Mouse (Mus musculus): Measurements from ENCODE around the gene Rsu1.
A peak's percentile ranks its signal among the peaks of the same experiment; 100 is the strongest.

Rsu1 gene

DNA sequence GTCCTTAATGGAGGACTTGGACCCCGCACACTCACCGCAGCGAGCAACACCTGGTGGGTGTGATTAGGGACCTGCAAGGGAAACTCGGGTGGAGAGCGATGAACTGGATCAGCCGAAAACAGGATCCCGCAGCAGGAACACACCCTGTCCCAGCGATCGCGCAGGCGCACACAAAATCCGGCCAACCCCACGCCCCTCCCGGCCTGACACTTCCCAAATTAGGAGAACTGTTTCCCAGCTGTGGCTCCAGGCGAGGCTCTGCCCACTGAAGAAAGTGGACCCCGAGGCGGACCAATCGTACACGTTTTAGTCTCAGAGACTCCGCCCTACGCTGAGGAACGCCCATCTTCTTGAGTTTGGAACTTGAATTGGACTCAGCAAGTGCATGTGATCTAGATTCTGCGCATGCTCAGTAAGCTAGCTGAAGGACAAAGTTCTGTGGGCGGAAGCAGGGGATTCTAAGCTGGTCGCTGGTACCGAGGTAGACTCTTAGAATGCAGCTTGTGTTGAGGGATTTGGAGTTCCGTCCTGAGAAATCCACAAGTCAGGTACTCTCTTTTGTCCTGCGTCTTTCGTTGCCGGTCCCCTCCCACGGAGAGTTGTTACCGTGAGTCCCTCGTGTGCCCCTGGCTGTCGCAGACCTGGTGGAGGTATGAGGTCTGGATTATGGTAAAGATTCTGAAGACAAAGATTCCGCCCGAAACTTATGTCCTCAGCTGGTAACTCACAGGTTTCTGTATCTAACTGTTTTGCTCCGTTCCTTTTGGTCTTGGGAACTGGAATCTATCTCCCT is at the start of gene Rsu1:
Gene Rsu1 (minus strand): TSS at position 251 of the 793 bp plus-strand sequence.
- peak; percentile 98 for DNase-seq

DNA sequence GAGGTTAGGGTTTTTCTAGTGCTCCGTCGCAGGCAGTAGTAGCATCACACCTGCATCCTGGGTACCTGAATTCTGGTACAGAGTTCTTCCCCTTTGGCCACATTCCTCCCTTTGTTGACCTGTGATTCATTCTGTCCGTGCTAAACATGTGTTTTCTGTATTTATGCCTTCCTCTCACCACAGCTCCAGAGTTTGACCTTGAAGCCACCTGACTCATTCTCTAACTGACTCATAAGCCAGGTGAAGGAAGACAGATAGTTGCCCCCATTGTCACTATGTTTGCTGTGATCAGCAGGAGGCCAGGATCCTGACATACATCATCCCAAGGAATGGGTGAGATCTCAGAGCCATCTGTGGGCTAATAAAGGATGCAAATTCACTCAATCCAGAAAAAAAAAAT is 32.2 kb upstream of the Rsu1 start:
- no peak for DNase-seq

DNA sequence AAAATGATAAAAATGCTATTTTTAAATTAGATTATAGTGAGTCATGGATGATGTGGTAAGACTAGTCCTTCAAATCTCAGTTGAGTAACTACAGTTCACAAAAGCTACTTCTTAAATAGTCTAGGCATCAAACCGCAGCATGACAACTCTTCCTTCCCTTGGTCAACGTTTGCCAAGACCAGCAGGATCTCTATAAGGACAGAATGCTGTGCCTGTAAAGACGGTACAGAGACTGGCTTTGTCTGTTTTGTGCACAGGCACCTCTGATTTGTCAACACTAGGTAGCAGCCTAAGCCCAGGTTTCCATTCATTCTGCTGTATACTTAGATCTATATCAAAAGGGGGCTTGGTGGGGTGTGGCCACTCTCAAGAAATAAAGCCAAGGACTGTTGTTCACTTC is 27.8 kb upstream of the Rsu1 start:
- DNase-seq = no peak

DNA sequence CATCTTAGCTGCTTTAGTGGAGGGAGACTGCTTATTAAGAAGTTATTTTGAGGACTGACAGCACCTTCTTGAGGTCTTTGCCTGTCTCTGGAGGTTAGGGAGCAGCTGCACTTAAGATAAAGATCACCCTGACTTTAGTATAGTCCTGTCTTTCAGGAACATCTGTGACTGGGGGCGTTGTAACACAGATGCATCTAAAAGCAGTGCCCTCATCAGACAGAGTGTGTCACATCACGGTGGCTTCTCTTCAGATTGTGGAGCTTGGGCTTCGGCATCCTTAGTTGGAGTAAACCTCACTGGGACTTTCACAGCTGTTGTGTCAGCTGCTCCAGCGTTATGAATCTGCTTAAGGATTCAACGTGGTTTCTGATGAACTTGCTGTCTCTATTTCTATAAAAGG is 26.5 kb upstream of the Rsu1 start:
- no peak for DNase-seq

DNA sequence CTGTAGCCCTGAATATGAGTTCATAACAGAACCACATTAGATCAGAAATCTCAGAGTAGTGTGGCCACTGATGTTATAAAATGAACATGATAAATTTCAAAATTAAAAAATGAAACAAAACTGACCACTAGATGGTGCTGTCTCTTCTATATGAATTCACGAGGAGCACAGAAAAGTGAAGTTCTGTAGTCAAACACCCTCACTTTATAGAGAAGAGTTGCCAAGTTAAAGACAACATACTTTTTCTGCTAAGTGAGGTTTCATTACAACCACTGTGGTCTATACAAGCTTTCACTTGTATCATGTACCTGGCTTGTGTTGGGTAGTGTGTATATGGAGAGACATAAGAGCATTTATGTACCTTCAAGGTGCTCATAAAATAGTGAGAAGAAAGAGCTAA is 19.4 kb upstream of the Rsu1 start:
- DNase-seq = peak; percentile 62

DNA sequence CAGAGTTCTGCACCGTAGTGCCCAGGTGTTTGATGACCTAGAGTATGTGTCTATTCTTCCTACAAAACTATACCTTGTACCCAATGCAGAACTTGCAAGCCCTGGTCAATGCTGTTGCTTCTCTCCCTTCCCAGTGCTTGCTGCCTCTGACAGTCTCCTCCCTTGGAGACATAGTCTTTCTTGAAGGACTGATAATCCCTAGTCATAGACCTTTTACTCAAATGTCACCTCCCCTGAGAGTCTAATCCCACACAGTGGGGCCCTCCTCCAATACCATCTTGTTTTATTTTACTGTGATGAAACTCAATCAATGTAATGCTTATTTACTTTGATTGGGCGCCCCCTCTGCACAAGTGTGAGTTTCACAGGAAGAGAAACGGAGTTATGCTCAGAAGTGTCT is 18.9 kb upstream of the Rsu1 start:
- DNase-seq = no peak

DNA sequence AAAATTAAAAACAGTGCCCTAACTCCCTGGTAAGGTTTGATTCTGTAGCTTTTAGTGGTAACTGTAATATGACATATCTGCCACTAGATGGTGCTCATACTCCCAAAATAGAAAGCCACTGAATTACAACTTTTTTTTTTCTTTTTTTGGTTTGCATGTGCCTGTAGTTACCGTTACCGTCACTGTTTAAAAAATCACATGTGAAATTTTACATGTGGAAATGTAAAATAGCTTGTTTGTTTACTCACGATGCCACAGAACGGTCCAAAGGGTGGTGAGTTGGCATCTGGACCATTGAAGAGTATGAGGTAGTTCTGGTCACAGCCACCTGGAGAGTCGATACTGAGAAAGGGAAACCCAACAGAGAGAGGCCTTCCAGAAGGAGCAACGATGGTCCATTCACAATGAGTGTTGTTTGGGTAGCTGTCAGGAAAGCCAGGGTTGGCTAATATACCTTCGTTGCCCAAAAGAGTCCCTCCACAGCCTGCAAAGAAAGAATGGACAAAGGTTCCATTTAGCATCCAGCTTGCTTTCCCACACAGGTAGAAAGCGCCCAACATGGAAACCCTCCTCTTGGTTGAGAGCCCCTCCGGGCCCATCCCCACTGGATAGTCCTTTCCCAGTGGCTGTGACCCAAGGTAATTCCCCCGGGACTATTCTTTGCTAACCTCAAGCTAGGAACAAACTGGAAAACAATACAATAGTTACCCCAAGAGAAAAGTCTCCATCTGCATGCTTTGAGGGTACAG is 7.1 kb upstream of the Rsu1 start:
- DNase-seq = no peak

DNA sequence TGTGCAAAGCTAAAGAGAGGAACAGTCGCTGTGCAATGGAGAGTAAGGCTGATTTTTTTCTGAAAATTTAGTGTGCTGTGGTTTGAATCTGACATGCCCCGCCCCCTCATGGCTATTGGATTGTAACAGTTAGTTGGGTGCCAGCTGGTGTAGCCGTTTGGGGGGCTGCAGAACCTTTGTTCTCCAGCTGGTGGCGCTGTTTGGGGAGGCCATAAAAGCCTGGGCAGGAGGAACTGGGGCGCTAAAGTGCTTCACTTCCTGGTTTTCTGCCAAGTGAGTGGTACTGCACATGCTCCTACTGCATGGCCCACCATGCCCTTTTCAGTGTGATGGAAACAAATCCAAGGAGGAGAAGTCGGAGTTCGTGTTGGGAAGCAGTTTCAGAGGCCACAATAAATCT is 4.7 kb upstream of the Rsu1 start:
- DNase-seq = no peak

DNA sequence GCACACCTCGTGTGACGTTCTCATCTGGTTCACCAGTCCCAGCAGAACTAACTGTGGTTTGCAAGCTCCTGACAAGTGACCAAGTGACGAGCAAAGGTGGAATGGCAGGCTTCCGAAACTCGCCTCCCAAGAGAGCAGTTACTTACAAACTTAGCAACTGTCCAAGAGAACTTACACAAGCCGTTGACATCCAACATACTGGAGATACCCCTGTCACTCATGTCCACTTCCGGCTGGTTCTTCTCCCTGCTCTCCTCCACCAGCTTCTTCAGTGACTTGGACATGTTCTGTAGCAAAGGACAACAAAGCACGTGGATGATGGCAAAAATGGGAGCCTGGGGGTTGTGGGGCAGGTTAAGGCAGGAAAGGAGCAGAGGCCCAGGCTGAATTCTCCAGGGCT is 479 bp downstream of the Rsu1 start:
- no peak for DNase-seq

DNA sequence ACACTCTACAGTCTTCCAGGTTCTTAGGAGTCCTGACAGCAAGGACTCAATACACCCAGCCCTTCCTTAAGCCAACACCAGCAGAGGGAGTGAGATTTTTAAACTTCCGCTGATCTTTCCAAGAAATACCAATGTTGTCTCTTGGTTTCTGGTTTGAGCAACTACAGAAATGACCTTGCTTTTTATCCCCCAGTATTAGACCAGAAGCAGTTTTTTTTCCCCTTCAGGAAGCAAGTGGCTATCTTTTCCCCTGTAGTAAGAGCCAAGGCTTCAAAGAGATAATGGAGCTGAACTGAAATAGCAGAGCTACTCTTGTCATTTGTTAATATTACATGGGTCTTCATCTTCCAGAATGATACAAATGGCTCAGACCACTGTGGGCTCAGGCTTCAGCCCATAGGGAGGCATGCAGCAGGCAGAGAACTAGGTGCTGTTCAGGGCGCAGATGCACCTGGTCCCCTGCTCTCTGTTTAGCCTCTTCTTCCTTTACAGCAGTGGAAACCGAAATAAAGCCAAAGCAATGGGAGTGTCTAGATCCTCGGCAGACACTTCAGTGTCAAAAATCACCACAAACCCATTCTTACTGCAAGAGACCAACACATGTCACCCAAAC is 2.4 kb downstream of the Rsu1 start:
- DNase-seq = no peak

DNA sequence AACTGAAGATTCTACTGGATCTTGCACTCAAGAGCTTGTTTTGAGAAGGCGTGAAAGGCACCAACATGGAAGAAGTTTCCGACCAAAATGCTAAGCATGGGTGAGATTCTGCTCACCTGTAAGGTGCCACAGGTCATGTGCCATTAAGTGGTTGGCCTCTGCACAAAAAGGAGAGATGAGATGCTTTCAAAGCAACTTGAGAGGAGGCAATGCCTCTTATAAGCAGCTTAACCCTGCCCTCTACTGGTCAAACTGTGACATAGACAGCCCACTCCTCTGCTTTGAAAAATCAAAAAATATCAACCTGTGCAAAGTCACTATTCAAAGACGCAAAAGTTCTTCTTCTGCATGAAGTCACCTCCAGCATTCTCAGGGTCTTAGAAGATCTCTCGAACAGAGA is 6.3 kb downstream of the Rsu1 start:
- peak; percentile 15 for DNase-seq

DNA sequence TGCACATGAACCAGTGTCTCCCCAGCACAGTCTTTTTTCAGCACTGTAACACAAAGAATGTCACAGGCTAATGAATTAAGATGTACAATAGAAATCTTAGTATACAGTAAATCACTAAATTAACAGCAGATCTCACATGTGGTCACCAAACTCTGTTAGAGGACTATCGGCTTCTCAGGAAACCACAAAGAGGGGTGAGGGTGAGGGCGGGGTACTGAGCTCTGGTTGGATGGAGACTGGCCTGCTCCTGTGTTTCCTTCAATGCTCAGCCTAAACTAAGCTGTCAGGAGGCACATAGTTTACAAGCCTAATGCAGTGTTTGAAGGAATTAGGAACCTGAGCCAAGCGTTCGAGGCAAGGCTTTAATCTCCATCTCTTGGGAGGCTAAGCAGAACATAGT is 8.1 kb downstream of the Rsu1 start:
- no peak for DNase-seq

DNA sequence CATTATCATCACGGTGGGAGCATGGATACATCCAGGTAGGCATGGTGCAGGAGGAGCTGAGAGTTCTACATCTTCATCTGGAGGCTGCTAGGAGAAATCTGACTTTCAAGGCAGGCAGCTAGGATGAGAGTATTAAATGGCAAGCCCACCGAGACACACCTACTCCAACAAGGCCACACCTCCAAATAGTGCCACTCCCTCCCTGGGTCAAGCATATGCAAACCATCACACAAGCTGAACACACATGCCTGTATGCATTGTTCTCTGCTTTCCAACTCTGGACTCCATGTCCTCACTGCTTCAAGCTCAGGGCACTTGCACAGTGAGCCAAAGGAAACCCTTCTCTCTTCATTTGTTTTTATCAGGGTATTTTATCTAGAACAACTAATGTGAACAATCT is 12.6 kb downstream of the Rsu1 start:
- DNase-seq = no peak

DNA sequence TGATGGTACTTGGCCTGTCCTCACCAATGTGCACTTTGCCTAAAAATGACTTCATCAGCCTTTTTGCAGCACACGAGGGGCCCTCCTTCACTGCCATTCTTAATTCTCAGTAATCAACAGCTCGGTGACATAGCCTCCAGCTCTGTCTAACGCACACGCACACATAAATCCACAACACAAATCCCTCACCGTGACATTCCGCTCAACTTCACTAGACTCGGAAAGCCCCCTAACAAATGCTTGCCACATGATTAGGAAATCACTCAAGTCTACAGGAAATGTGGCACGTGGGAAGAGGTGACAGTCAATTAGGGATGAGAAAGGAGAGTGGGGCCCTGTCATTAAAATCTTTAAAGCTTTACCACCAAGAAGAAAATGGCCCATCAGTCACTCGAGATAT is 30.5 kb downstream of the Rsu1 start:
- no peak for DNase-seq

DNA sequence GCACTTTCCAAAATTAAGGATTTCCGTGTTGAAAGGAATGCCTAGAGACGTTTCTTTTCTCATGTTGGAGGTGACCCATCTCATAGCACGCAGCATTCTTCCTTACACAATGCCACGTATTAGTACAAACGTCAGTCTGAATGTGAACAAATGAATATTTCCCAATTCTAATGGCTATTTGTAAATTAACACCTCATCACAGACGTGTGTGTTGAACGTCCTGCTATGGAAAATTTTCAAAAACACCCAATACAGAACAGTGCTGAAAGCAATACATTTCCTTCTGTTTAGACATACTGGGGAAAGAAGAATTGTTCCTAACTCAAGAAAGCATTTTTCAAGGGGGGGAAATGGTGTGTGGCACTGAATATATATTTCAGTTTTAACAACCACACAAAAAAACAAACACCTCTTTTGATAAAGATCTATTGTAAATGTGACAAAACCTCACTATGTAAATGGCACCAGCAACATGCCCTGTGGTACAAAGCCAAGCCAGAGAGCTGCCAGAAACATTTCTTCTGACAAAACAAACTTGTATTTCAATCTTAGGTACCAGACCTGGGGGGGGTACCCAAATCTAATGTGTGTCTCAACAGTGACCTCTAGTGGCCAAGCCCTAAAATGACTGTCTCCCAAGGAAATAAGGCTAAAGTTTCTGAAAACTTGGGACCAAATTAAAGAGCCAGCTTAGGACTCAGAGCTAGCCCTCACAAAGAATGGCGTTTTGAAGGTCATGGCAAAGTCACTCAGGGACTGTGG is 33.9 kb downstream of the Rsu1 start:
- DNase-seq = peak; percentile 54

DNA sequence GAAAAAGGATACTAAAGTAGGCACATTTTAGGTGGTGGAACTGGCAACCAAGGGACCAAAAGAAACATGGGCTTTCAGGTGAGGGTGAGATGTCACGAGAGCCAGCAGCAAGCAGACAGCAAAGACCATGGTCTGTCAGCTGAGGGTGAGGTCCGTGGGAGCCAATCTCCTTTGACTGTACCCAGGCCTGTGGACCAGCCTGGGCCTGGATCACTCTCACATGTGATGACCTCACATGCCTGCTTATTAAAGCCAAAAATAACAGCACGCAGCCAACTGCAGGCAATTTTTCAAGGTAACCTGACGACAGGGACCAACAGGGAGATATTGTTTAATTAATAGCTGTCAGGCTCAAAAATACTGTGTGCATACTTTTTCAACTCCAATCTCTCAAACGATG is 35.5 kb downstream of the Rsu1 start:
- DNase-seq = no peak

DNA sequence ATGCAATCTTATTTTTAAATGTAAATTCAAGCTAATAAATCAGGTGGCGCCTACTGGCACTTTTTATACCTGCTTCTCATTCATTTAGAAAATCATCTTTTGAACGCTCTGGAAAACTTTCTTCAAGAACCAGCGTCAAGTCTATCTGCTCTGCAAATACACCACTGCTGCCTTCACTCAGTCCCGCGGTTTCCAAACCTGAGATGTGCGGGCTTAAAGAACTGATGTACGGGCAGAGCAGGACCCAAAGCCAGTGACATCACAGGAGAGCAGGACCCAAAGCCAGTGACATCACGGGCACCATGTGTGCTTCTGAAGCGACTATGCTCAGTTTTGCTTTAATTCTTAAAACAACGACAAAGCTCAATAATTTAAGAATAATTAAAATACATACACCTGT is 36.4 kb downstream of the Rsu1 start:
- DNase-seq = no peak

DNA sequence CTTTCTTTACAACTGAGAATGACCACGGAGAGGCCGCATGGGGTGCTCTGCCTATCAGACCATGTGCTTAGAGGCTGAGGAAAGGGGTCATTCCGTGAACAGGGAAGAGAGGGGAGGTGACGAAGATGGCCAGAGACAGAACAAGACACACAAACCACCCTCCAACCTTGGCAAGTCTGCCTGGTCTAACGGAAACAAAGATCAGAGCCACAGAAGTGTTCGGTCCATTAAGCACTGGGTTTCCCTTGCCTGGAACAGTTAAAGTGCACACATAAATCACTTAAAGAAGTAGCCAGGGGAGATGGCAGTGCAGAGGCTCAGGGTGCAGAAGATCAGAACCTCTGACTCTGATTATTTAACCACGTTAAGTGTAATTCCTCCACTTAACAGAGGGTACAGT is 37.3 kb downstream of the Rsu1 start:
- DNase-seq = no peak

DNA sequence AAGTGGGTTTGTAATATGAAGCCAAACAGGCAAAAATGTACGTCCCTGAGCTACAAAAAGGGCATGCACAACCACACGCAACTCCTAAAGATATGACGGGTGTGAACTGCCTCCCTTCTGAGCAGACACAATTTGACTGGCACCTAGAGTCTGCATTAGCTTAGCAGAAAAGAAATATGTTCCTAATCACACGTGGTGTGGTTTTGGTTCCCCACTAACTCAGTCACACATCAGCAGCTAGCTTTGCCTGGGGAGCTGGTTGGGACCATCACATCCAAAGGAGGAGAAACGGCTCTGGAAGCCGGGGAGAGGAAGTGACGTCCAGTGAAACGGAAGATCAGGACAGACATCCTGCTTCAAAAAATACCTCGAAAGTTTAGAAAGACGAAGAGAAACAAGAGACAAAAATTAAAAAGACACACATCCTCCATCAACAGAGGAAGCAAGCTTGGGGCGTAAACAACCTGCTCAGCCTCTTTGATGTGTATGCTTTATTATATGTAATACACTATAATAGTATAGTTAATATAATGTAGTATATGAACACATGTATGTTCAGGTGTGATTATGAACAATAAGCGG is 37.9 kb downstream of the Rsu1 start:
- no peak for DNase-seq

DNA sequence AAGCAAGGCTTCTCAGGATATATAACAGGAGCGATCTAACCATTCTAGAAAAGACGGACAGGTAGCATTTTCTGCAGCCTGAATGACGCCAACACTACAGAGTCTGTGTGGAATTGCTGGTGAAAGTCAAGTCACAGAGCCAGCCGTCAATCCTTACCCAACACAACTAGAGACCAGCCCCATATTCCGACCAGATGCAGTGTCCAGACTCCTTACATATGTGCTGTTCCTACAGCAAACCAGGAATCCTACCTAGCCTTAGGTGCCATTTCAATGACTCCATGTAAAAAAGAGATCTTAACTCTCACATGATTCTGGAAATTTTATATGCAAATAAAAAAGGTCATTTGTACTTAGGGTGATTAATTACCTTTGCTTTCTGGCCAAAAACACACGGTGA is 38.9 kb downstream of the Rsu1 start:
- no peak for DNase-seq

DNA sequence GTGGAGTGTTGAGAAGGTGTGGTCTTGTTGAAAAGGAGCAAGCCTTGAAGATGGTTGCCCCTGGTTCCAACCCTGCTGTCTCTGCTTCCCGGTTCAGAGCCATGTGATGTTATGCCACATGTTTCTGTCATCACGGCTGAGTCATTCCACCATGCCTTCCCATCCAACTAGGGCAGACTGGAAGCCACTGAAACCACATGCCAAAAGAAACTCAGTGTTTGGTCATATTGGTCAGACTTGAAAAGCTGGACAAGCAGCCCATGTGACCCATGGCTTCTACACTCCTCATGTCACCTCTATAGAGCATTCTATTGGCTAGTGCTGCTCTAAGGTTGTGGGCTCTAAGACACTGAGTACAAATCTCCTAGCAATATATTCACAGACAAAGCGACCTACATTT is 41.5 kb downstream of the Rsu1 start:
- DNase-seq = no peak

DNA sequence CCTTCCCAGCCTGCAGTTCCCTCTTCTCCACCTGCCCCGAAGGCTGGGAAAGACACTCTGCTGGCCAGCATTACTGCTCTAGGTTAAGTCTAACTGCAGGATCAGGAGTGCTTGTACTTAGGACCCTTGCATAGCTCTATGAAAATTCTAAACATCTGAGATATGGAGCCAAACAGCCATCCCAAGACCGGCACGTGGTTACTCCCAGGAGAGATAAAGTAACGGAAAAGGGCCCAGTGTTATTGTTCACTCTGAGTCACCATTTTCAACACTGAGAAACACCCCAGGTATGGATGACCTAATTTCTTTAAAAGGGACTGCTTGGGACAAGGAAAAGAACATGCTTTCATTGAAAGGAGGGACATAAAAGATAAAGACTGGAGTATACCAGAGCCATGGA is 45.2 kb downstream of the Rsu1 start:
- no peak for DNase-seq

DNA sequence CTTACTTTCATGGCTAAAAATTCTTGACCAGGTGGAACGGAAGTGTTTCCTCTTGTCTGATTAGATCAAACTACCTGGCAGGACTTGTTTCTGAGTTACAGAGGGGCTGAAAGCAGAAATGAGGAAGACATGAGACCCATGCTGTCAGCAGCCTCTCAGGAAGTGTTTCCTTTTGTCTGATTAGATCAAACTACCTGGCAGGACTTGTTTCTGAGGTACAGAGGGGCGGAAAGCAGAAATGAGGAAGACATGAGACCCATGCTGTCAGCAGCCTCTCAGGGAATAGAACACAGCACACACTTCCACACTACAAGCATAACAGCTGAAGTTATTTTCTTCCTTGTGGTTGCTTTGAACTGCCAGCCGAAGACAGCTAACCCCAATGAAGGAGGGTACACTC is 46.7 kb downstream of the Rsu1 start:
- DNase-seq = no peak
